Mouse (Mus musculus): ENCODE measurements around the gene Marcksl1.
A peak's percentile ranks its signal among the peaks of the same experiment; 100 is the strongest.
"Not testable (repeated sequence)": the region's sequence is repeated elsewhere in the genome, so short reads cannot be mapped to it uniquely, and the experiment has no call there.

Marcksl1 gene

GRCm38 (mm10) chr4:129510723-129511412 lies 2.5 kb upstream of the Marcksl1 start:
- DNase-seq (ENCODE audit: low spot score) = no peak

GRCm38 (mm10) chr4:129511413-129512096 lies 1.8 kb upstream of the Marcksl1 start:
- DNase-seq (ENCODE audit: low spot score) = peak; percentile 51

GRCm38 (mm10) chr4:129513891-129514290 lies 510 bp downstream of the Marcksl1 start:
- peak; percentile 70 for DNase-seq (ENCODE audit: low spot score)

- peak; percentile 90 for DNase-seq (ENCODE audit: low spot score)
These were observed 1.0 kb downstream of the Marcksl1 start for GRCm38 (mm10) chr4:129514300-129514898.

- no peak for DNase-seq (ENCODE audit: low spot score)
These were observed 3.5 kb downstream of the Marcksl1 start for GRCm38 (mm10) chr4:129516925-129517324.

- no peak for DNase-seq (ENCODE audit: low spot score)
These were observed 5.1 kb downstream of the Marcksl1 start for GRCm38 (mm10) chr4:129518519-129518918.

GRCm38 (mm10) chr4:129525338-129525737 lies 12.0 kb downstream of the Marcksl1 start:
- no peak for DNase-seq (ENCODE audit: low spot score)

GRCm38 (mm10) chr4:129525889-129526288 lies 12.5 kb downstream of the Marcksl1 start:
- DNase-seq (ENCODE audit: low spot score) = no peak

- DNase-seq (ENCODE audit: low spot score) = not testable (repeated sequence)
These were observed 15.5 kb downstream of the Marcksl1 start for GRCm38 (mm10) chr4:129528901-129529300.

GRCm38 (mm10) chr4:129540012-129540411 lies 26.6 kb downstream of the Marcksl1 start:
- peak; percentile 53 for DNase-seq (ENCODE audit: low spot score)

GRCm38 (mm10) chr4:129541868-129542591 lies 28.6 kb downstream of the Marcksl1 start:
- DNase-seq (ENCODE audit: low spot score) = peak; percentile 48

GRCm38 (mm10) chr4:129542592-129543141 lies 29.3 kb downstream of the Marcksl1 start, which contains the start of gene Hdac1:
Gene Hdac1 (minus strand): TSS chr4:129542713.
- peak; percentile 98 for DNase-seq (ENCODE audit: low spot score)

GRCm38 (mm10) chr4:129544106-129544505 lies 30.7 kb downstream of the Marcksl1 start:
- DNase-seq (ENCODE audit: low spot score) = no peak

- DNase-seq (ENCODE audit: low spot score) = not testable (repeated sequence)
These were observed 34.2 kb downstream of the Marcksl1 start for GRCm38 (mm10) chr4:129547631-129548030.

GRCm38 (mm10) chr4:129549306-129549705 lies 35.9 kb downstream of the Marcksl1 start:
- peak; percentile 54 for DNase-seq (ENCODE audit: low spot score)

- DNase-seq (ENCODE audit: low spot score) = no peak
These were observed 36.9 kb downstream of the Marcksl1 start for GRCm38 (mm10) chr4:129550295-129550694.

- not testable (repeated sequence) for DNase-seq (ENCODE audit: low spot score)
These were observed 41.1 kb downstream of the Marcksl1 start for GRCm38 (mm10) chr4:129554512-129554911.

GRCm38 (mm10) chr4:129555421-129555861 lies 42.1 kb downstream of the Marcksl1 start:
- peak; percentile 85 for DNase-seq (ENCODE audit: low spot score)

- DNase-seq (ENCODE audit: low spot score) = peak; percentile 52
These were observed 42.6 kb downstream of the Marcksl1 start for GRCm38 (mm10) chr4:129555862-129556531.

GRCm38 (mm10) chr4:129556532-129557223 lies 43.3 kb downstream of the Marcksl1 start:
- peak; percentile 99 for DNase-seq (ENCODE audit: low spot score)

Data from testis, postnatal 10 days (tissue).